In the genomic region with DNA sequence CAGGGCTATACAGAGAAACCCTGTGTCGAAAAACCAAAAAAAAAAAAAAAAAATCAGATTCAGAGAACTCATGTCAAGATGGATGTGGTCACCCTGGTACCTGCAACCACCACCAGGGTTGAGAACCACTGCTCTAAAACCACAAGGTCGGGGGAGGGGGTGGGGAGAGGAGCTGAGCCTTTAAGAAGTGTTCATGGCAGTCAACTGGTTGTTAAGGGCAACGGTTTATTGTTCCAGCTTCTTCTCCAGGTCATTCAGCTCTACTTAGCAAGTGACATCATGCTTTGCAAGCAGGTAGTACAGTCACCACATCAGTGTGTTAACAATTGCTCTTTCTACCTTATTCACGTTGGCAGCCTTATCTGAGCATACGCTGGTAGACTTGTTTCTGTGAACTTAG, we compare ENCODE assay signal across 19 mouse cellular contexts. TPM values are rescaled to one million over a fixed set of nuclear protein-coding genes. Genes with fewer than 3 reads are reported as not detected.
A peak's percentile ranks its signal among the peaks of the same experiment; 100 is the strongest.
DNase-seq lines count a peak whose midpoint lies in the region; ATAC-seq and TF ChIP-seq lines count a peak whose summit lies in the region.
"Had no signal": no experiment of that assay in that cellular context is flagged by ENCODE, and none has a peak within 500 bp of the region (broad histone marks: within the 10 kb centered on the region; RNA-seq: fewer than 3 reads in every experiment).

No protein-coding gene starts in this region.

- H3K9me3 ChIP-seq in intestine, postnatal 0 days (ENCODE audit: control insufficient read depth), result no peaks in the 10 kb centered on the region
- H3K9me3 ChIP-seq in stomach, embryonic 15.5 days, result no peaks in the 10 kb centered on the region
- H3K9me3 ChIP-seq: forebrain, embryonic 12.5 days; heart, embryonic 12.5 days; hindbrain, embryonic 15.5 days; midbrain, embryonic 12.5 days had no signal

- no peak overlapping the region for H3K4me3 ChIP-seq in intestine, postnatal 0 days (ENCODE audit: low read depth, low read length)
- no peak overlapping the region for H3K4me3 ChIP-seq in stomach, embryonic 15.5 days (replicated peaks)
- H3K4me3 ChIP-seq: forebrain, embryonic 12.5 days; heart, embryonic 12.5 days; hindbrain, embryonic 15.5 days; midbrain, embryonic 12.5 days had no signal

- no peak overlapping the region for H3K4me2 ChIP-seq in intestine, postnatal 0 days (replicated peaks; ENCODE audit: low read depth)
- H3K4me2 ChIP-seq in stomach, embryonic 15.5 days, result no peak overlapping the region
- H3K4me2 ChIP-seq: forebrain, embryonic 12.5 days; heart, embryonic 12.5 days; hindbrain, embryonic 15.5 days; midbrain, embryonic 12.5 days had no signal

- peak; percentile 46 for DNase-seq in lung, postnatal 36 days
- no peak for DNase-seq in lung, postnatal 14 days
- DNase-seq in R1 (ENCODE audit: low read depth, low spot score), result peak; percentile 85
- no peak for DNase-seq in adrenal gland, postnatal 10 days
- no peak for DNase-seq in embryo, embryonic 9.5 days (ENCODE audit: extremely low spot score)
- DNase-seq in kidney, postnatal 25 days, result no peak
- DNase-seq: cerebellum, adult 11 months; cerebellum, postnatal 25 days; kidney, adult 9 months; kidney, postnatal 4 days; liver; liver, postnatal 0 days; thymus, adult 2 months had no signal

- no peaks in the 10 kb centered on the region for H3K36me3 ChIP-seq in intestine, postnatal 0 days (ENCODE audit: control insufficient read depth, insufficient read depth)
- no peaks in the 10 kb centered on the region for H3K36me3 ChIP-seq in stomach, embryonic 15.5 days
- H3K36me3 ChIP-seq: forebrain, embryonic 12.5 days; heart, embryonic 12.5 days; hindbrain, embryonic 15.5 days; midbrain, embryonic 12.5 days had no signal

- ATAC-seq in intestine, postnatal 0 days, result peak; percentile 82
- ATAC-seq in stomach, embryonic 15.5 days (ENCODE audit: insufficient read depth, low FRiP score, low read depth), result peak; percentile 39; the same call in 1 of the 2 replicates
- ATAC-seq: liver, postnatal 0 days had no signal

- H3K4me1 ChIP-seq in intestine, postnatal 0 days (replicated peaks; ENCODE audit: control insufficient read depth, insufficient read depth, low read length), result no peaks in the 10 kb centered on the region
- H3K4me1 ChIP-seq in stomach, embryonic 15.5 days, result no peaks in the 10 kb centered on the region
- H3K4me1 ChIP-seq: forebrain, embryonic 12.5 days; midbrain, embryonic 12.5 days had no signal

- no peaks in the 10 kb centered on the region for H3K27me3 ChIP-seq in intestine, postnatal 0 days (replicated peaks; ENCODE audit: control insufficient read depth, insufficient read depth, low read length)
- H3K27me3 ChIP-seq in stomach, embryonic 15.5 days (replicated peaks), result no peaks in the 10 kb centered on the region
- H3K27me3 ChIP-seq: forebrain, embryonic 12.5 days; heart, embryonic 12.5 days; hindbrain, embryonic 15.5 days had no signal

- H3K27ac ChIP-seq in intestine, postnatal 0 days (ENCODE audit: low read depth, low read length), result no peak overlapping the region
- no peak overlapping the region for H3K27ac ChIP-seq in stomach, embryonic 15.5 days
- H3K27ac ChIP-seq: forebrain, embryonic 12.5 days; hindbrain, embryonic 15.5 days; midbrain, embryonic 12.5 days had no signal

- 45% methylated on average over 5 of the region's 5 CpGs for WGBS in intestine, postnatal 0 days
- WGBS in stomach, embryonic 15.5 days, result 66% methylated on average over 5 of the region's 5 CpGs

- H3K9ac ChIP-seq in intestine, postnatal 0 days (ENCODE audit: low read depth, low read length), result no peak overlapping the region
- H3K9ac ChIP-seq in stomach, embryonic 15.5 days, result no peak overlapping the region
- H3K9ac ChIP-seq: forebrain, embryonic 12.5 days; heart, embryonic 12.5 days; hindbrain, embryonic 15.5 days; liver, postnatal 0 days; midbrain, embryonic 12.5 days had no signal

- no peak for TF ChIP-seq CTCF in intestine, postnatal 0 days (IDR thresholded peaks at IDR 0.05; ENCODE audit: low read depth)

RNA-seq across cellular contexts. Expression of a gene that starts 29.7 kb away (rescaled TPM):
- 10.5 and 12.0 TPM in 2 replicates for polyA plus RNA-seq in intestine, postnatal 0 days (2015; fragmentation: Nextera tagmentation; extraction: Ambion mirVana)
- 2.1 and 3.5 TPM in 2 replicates for polyA plus RNA-seq in stomach, embryonic 15.5 days (2015; fragmentation: Nextera tagmentation; extraction: Ambion mirVana)
- total RNA-seq in adrenal gland, postnatal 10 days (2021), result 10 to 100 TPM in 1 of 2 experiments, 1 to 10 TPM in 1; 9.8 to 11.1 TPM
- polyA plus RNA-seq: midbrain, embryonic 12.5 days had no signal

Comparison
In these comparisons a context has a peak if more than half of its experiments do, and no peak if none do; other contexts are left out.
1. DNase-seq: peak in lung, postnatal 36 days (single experiment) and R1 (single experiment); none in lung, postnatal 14 days (single experiment), adrenal gland, postnatal 10 days (single experiment), embryo, embryonic 9.5 days (single experiment) and kidney, postnatal 25 days (0 of 2).